Mouse (Mus musculus) intestine, embryonic 15.5 days (tissue): ENCODE measurements around the gene Hecw2. TPM values are rescaled to one million over a fixed set of nuclear protein-coding genes. Genes with fewer than 3 reads are reported as not detected.

ENCODE experiments used
- ATAC-seq: fragments of 200-750 bp; cut with Nextera tagmentation; 2 replicates; pipeline ENCODE4 v1.8.0; 2017; ENCODE audit warnings: moderate TSS enrichment, moderate library complexity
- H3K27ac ChIP-seq: fragments of 300-500 bp; sonication (generic); 2 replicates; pipeline ENCODE4 v1.5.1; 2015; ENCODE audit warnings: mild to moderate bottlenecking, inconsistent platforms
- H3K27me3 ChIP-seq: fragments of 300-500 bp; sonication (generic); replicated peaks from 2 replicates; pipeline ENCODE4 v1.6.1; 2015; ENCODE audit warnings: inconsistent platforms
- H3K36me3 ChIP-seq: fragments of 300-500 bp; sonication (generic); 2 replicates; pipeline ENCODE4 v1.6.1; 2015; ENCODE audit warnings: inconsistent platforms
- H3K4me1 ChIP-seq: fragments of 300-500 bp; sonication (generic); replicated peaks from 2 replicates; pipeline ENCODE4 v1.6.1; 2015; ENCODE audit warnings: inconsistent platforms
- H3K4me2 ChIP-seq: fragments of 300-500 bp; sonication (generic); replicated peaks from 2 replicates; pipeline ENCODE4 v1.6.1; 2015; ENCODE audit warnings: mild to moderate bottlenecking, inconsistent platforms
- H3K4me3 ChIP-seq: fragments of 300-500 bp; sonication (generic); replicated peaks from 2 replicates; pipeline ENCODE4 v1.5.1; 2015; ENCODE audit warnings: inconsistent platforms
- H3K9ac ChIP-seq: fragments of 300-500 bp; sonication (generic); 2 replicates; pipeline ENCODE4 v1.6.1; 2015; ENCODE audit warnings: inconsistent platforms
- H3K9me3 ChIP-seq: fragments of 300-500 bp; sonication (generic); 2 replicates; pipeline ENCODE4 v1.6.1; 2016; ENCODE audit warnings: inconsistent platforms
- WGBS: fragments of 180-500 bp; shearing (Covaris S2); methylation state at CpG from one replicate; pipeline ENCODE4 v1.1.7; 2015; 5-methylcytosine and 5-hydroxymethylcytosine counted together
- polyA plus RNA-seq: library from polyadenylated mRNA; unstranded; fragments of >200 nt; fragmentation: Nextera tagmentation; extraction: Ambion mirVana; gene quantifications from 2 replicates; pipeline ENCODE4 v1.2.1, GENCODE M21; 2015

Hecw2 gene
- polyA plus RNA-seq, 1 experiment from 2014 or later = 1.8 TPM

GRCm38 (mm10) chr1:54106756-54107155, 88.2 kb downstream of the Hecw2 start:
- H3K36me3 ChIP-seq = no peaks in the 10 kb centered on the region
- H3K4me2 ChIP-seq = no peak overlapping the region
- no peak overlapping the region for H3K9ac ChIP-seq
- H3K27me3 ChIP-seq = no peaks in the 10 kb centered on the region
- H3K4me1 ChIP-seq = no peaks in the 10 kb centered on the region
- H3K9me3 ChIP-seq = no peaks in the 10 kb centered on the region
- no peak overlapping the region for H3K27ac ChIP-seq
- ATAC-seq = no peak
- 82% methylated on average over 3 of the region's 3 CpGs for WGBS
- H3K4me3 ChIP-seq = no peak overlapping the region

- WGBS = 85% methylated on average over 3 of the region's 3 CpGs
Observed at GRCm38 (mm10) chr1:54079708-54080107, 115.3 kb downstream of the Hecw2 start.

DNA sequence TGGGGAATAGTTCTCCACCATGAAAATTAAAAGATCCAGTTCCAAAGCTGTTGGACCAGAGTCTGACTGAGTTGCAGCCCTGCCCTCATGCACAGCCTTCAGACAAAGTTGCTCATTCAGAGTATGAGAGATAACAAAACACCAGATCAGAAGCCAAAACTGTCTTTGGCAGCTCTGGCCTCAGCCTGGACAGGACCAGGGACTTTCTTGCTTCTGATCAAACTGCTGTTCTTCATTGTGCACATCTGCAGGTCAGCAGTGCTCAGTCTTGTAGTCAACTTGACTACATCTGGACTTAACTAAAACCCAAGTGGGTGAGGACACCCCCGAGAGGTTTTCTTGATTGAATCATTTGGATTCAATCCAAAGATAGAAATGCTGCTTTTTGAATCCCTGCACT, 120.5 kb downstream of the Hecw2 start:
- Histone ChIP-seq H3K4me2 (no peak overlapping the region), H3K9me3 (no peaks in the 10 kb centered on the region), H3K27ac (no peak overlapping the region), H3K36me3 (no peaks in the 10 kb centered on the region), H3K9ac (no peak overlapping the region), H3K4me3 (no peak overlapping the region), H3K27me3 (no peaks in the 10 kb centered on the region), H3K4me1 (no peaks in the 10 kb centered on the region)
- no peak for ATAC-seq
- WGBS = 66% methylated on average over 1 of the region's 1 CpGs

More at GRCm38 (mm10) chr1:54079708-54080107, 115.3 kb downstream of the Hecw2 start:
- no peaks in the 10 kb centered on the region for H3K4me1 ChIP-seq
- no peak overlapping the region for H3K4me2 ChIP-seq
- H3K9ac ChIP-seq = no peak overlapping the region
- no peak overlapping the region for H3K27ac ChIP-seq
- ATAC-seq = no peak
- H3K4me3 ChIP-seq = no peak overlapping the region
- H3K36me3 ChIP-seq = no peaks in the 10 kb centered on the region
- H3K27me3 ChIP-seq = no peaks in the 10 kb centered on the region
- no peaks in the 10 kb centered on the region for H3K9me3 ChIP-seq

- H3K4me1 ChIP-seq = no peaks in the 10 kb centered on the region
- WGBS = 90% methylated on average over 2 of the region's 2 CpGs
- no peak overlapping the region for H3K4me3 ChIP-seq
- no peaks in the 10 kb centered on the region for H3K9me3 ChIP-seq
- no peak overlapping the region for H3K27ac ChIP-seq
- H3K27me3 ChIP-seq = no peaks in the 10 kb centered on the region
- H3K9ac ChIP-seq = no peak overlapping the region
- no peak for ATAC-seq
- no peak overlapping the region for H3K4me2 ChIP-seq
- H3K36me3 ChIP-seq = no peaks in the 10 kb centered on the region
Observed at GRCm38 (mm10) chr1:54070121-54070520, 124.8 kb downstream of the Hecw2 start.

- Histone ChIP-seq H3K27ac (no peak overlapping the region), H3K27me3 (no peaks in the 10 kb centered on the region), H3K9ac (no peak overlapping the region), H3K9me3 (no peaks in the 10 kb centered on the region), H3K36me3 (no peaks in the 10 kb centered on the region), H3K4me2 (no peak overlapping the region), H3K4me3 (no peak overlapping the region), H3K4me1 (no peaks in the 10 kb centered on the region)
- no peak for ATAC-seq
- 61% methylated on average over 1 of the region's 1 CpGs for WGBS
Observed at GRCm38 (mm10) chr1:54068248-54068647, 126.7 kb downstream of the Hecw2 start.

DNA sequence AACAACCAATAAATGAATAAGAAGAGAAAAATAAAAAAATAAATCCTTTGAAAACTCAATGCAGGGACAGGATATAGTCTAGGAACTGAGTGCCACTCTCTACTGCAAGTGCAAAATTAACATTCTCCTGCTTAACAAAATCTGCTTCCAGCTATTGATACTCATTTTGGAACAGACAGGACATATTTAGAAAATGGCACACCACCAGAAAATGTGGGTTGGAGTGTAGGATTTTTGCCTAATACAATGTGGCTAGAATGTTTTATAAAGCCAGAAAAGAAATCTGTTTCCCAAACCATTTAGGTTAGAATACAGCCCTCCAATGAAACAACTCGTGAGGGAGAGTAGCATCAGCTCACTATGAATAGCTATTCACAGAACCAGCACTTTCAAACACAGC, 129.5 kb downstream of the Hecw2 start:
- Histone ChIP-seq H3K27ac (no peak overlapping the region), H3K4me2 (no peak overlapping the region), H3K27me3 (no peaks in the 10 kb centered on the region), H3K4me3 (no peak overlapping the region), H3K36me3 (no peaks in the 10 kb centered on the region), H3K4me1 (no peaks in the 10 kb centered on the region), H3K9me3 (no peaks in the 10 kb centered on the region), H3K9ac (no peak overlapping the region)
- 72% methylated on average over 1 of the region's 1 CpGs for WGBS
- ATAC-seq = no peak

DNA sequence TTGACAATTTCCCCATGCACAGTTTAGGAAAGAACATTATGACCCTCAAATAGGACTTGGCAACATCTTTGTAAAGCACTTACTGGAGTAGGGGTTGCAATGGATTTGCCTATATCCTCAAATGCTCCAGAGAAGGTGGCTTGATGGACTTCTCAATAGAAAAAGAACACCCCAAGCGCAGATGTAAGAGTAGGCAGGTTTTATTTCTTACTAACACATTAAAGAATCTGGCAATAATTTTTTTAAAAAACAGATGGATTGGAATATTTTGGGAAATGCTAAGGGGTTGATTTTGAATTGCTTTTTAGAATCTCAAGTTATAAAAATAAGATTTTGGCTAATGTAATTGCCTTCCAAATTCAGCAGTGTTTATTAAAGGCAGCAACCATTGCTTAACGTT, 133.9 kb downstream of the Hecw2 start:
- Histone ChIP-seq H3K4me2 (no peak overlapping the region), H3K4me3 (no peak overlapping the region), H3K4me1 (no peaks in the 10 kb centered on the region), H3K9ac (no peak overlapping the region), H3K27ac (no peak overlapping the region), H3K9me3 (no peaks in the 10 kb centered on the region), H3K36me3 (no peaks in the 10 kb centered on the region), H3K27me3 (no peaks in the 10 kb centered on the region)
- WGBS = 93% methylated on average over 2 of the region's 2 CpGs
- no peak for ATAC-seq

GRCm38 (mm10) chr1:54059731-54060130, 135.2 kb downstream of the Hecw2 start:
- 53% methylated on average over 1 of the region's 1 CpGs for WGBS
- no peaks in the 10 kb centered on the region for H3K4me1 ChIP-seq
- ATAC-seq = no peak
- H3K27ac ChIP-seq = no peak overlapping the region
- no peaks in the 10 kb centered on the region for H3K9me3 ChIP-seq
- no peaks in the 10 kb centered on the region for H3K27me3 ChIP-seq
- no peak overlapping the region for H3K9ac ChIP-seq
- H3K4me2 ChIP-seq = no peak overlapping the region
- H3K4me3 ChIP-seq = no peak overlapping the region
- no peaks in the 10 kb centered on the region for H3K36me3 ChIP-seq

GRCm38 (mm10) chr1:54052771-54053170, 142.2 kb downstream of the Hecw2 start:
- H3K36me3 ChIP-seq = no peaks in the 10 kb centered on the region
- no peaks in the 10 kb centered on the region for H3K4me1 ChIP-seq
- no peaks in the 10 kb centered on the region for H3K27me3 ChIP-seq
- H3K27ac ChIP-seq = no peak overlapping the region
- H3K4me2 ChIP-seq = no peak overlapping the region
- ATAC-seq = no peak
- no peaks in the 10 kb centered on the region for H3K9me3 ChIP-seq
- no peak overlapping the region for H3K4me3 ChIP-seq
- no peak overlapping the region for H3K9ac ChIP-seq

DNA sequence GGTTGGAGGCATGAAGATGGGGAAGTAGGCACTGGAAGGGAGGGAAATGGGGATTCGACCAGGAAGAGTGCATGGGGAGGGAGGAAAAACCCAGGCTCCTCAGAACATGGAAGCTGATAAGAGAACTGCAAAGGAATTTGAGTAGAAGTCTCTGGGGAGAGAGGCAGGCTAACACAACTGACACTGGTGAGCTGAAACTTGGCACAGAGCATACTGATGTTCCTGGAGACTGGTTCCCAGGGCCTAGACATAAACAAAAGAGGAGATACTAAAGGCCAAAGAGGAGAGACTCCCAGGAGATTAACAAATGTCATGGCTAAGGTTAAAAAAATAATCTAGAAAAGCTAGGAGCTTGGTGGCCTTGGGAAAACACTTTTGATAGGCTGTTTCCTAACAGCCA, 148.0 kb downstream of the Hecw2 start:
- WGBS = 35% methylated on average over 1 of the region's 1 CpGs
- ATAC-seq = no peak
- Histone ChIP-seq H3K9ac (no peak overlapping the region), H3K27me3 (no peaks in the 10 kb centered on the region), H3K9me3 (no peaks in the 10 kb centered on the region), H3K4me3 (no peak overlapping the region), H3K4me2 (no peak overlapping the region), H3K36me3 (no peaks in the 10 kb centered on the region), H3K4me1 (no peaks in the 10 kb centered on the region), H3K27ac (no peak overlapping the region)

- H3K36me3 ChIP-seq = no peaks in the 10 kb centered on the region
- no peak overlapping the region for H3K4me2 ChIP-seq
- H3K27ac ChIP-seq = no peak overlapping the region
- ATAC-seq = no peak
- WGBS = 40% methylated on average over 2 of the region's 2 CpGs
- H3K9me3 ChIP-seq = no peaks in the 10 kb centered on the region
- no peaks in the 10 kb centered on the region for H3K4me1 ChIP-seq
- H3K27me3 ChIP-seq = no peaks in the 10 kb centered on the region
- H3K9ac ChIP-seq = no peak overlapping the region
- no peak overlapping the region for H3K4me3 ChIP-seq
Observed at GRCm38 (mm10) chr1:54039062-54039461, 155.9 kb downstream of the Hecw2 start.

- no peaks in the 10 kb centered on the region for H3K36me3 ChIP-seq
- no peak overlapping the region for H3K9ac ChIP-seq
- H3K27ac ChIP-seq = no peak overlapping the region
- no peak for ATAC-seq
- H3K9me3 ChIP-seq = no peaks in the 10 kb centered on the region
- WGBS = 59% methylated on average over 2 of the region's 2 CpGs
- H3K4me3 ChIP-seq = no peak overlapping the region
- no peak overlapping the region for H3K4me2 ChIP-seq
- H3K27me3 ChIP-seq = no peaks in the 10 kb centered on the region
- no peaks in the 10 kb centered on the region for H3K4me1 ChIP-seq
Observed at GRCm38 (mm10) chr1:54017686-54018085, 177.3 kb downstream of the Hecw2 start.

- H3K9ac ChIP-seq = no peak overlapping the region
- no peaks in the 10 kb centered on the region for H3K36me3 ChIP-seq
- no peak overlapping the region for H3K4me3 ChIP-seq
- no peaks in the 10 kb centered on the region for H3K27me3 ChIP-seq
- no peaks in the 10 kb centered on the region for H3K9me3 ChIP-seq
- no peak overlapping the region for H3K4me2 ChIP-seq
- WGBS = 64% methylated on average over 4 of the region's 4 CpGs
- ATAC-seq = no peak
- no peaks in the 10 kb centered on the region for H3K4me1 ChIP-seq
- no peak overlapping the region for H3K27ac ChIP-seq
Observed at GRCm38 (mm10) chr1:54015739-54016138, 179.2 kb downstream of the Hecw2 start.

DNA sequence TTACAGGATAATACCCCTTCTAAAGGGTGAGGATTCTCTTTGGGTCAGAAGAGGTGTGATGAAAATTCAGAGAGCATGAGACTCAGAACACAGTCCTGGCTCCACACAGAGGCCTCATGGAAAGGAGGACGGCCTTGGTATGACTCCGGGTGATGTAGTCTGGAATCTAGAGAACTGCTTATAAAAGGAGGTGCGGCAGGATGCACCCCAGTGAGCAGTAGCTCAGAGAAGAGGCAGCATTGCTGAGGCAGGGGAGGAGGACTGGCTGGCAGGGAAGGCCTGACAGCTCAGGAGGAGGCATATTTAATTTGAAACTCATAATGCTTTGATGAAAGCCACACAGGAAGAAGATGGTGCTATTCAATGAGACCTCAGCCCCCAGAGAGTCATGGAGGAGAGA, 182.6 kb downstream of the Hecw2 start:
- WGBS = 77% methylated on average over 3 of the region's 3 CpGs
- Histone ChIP-seq H3K27me3 (no peaks in the 10 kb centered on the region), H3K9me3 (no peaks in the 10 kb centered on the region), H3K4me3 (no peak overlapping the region), H3K4me2 (no peak overlapping the region), H3K27ac (no peak overlapping the region), H3K4me1 (no peaks in the 10 kb centered on the region), H3K9ac (no peak overlapping the region), H3K36me3 (no peaks in the 10 kb centered on the region)
- ATAC-seq = no peak
